Mouse (Mus musculus) heart, embryonic 15.5 days (tissue): ENCODE measurements at regions not wholly inside any gene's neighbourhood (a gene's known extent, or its start where the extent isn't known, plus 50 kb on each side); places are given as distances from the start of the nearest gene placed in this dataset.

Source experiments
- ATAC-seq: fragments of 200-750 bp; cut with Nextera tagmentation; replicated peaks from 2 replicates; pipeline ENCODE4 v1.8.0; 2017; ENCODE audit warnings: low read depth, moderate TSS enrichment; ENCODE audit not compliant: insufficient number of reproducible peaks, insufficient read depth, low FRiP score
- H3K27ac ChIP-seq: fragments of 300-500 bp; sonication (generic); 2 replicates; pipeline ENCODE4 v1.5.1; 2015; ENCODE audit warnings: mild to moderate bottlenecking, inconsistent platforms
- H3K27me3 ChIP-seq: fragments of 300-500 bp; sonication (generic); 2 replicates; pipeline ENCODE4 v1.6.1; 2015; ENCODE audit warnings: inconsistent platforms
- H3K36me3 ChIP-seq: fragments of 300-500 bp; sonication (generic); 2 replicates; pipeline ENCODE4 v1.6.1; 2015; ENCODE audit warnings: mild to moderate bottlenecking, inconsistent platforms
- H3K4me1 ChIP-seq: fragments of 300-500 bp; sonication (generic); replicated peaks from 2 replicates; pipeline ENCODE4 v1.6.1; 2015; ENCODE audit warnings: inconsistent platforms
- H3K4me2 ChIP-seq: fragments of 300-500 bp; sonication (generic); 2 replicates; pipeline ENCODE4 v1.6.1; 2015; ENCODE audit warnings: inconsistent platforms, mild to moderate bottlenecking, moderate library complexity
- H3K4me3 ChIP-seq: fragments of 300-500 bp; sonication (generic); 2 replicates; pipeline ENCODE4 v1.5.1; 2015; ENCODE audit warnings: mild to moderate bottlenecking, inconsistent platforms
- H3K9ac ChIP-seq: fragments of 300-500 bp; sonication (generic); 2 replicates; pipeline ENCODE4 v1.6.1; 2015; ENCODE audit warnings: mild to moderate bottlenecking, inconsistent platforms
- H3K9me3 ChIP-seq: fragments of 300-500 bp; sonication (generic); replicated peaks from 2 replicates; pipeline ENCODE4 v1.6.1; 2016; ENCODE audit warnings: inconsistent platforms
- WGBS: fragments of 180-500 bp; shearing (Covaris S2); methylation state at CpG from one replicate; pipeline ENCODE4 v1.1.7; 2015; ENCODE audit warnings: mixed read lengths; 5-methylcytosine and 5-hydroxymethylcytosine counted together

GRCm38 (mm10) chr9:16994169-16994568 lies 493.1 kb upstream of the Fat3 start:
- H3K27me3 ChIP-seq = no peaks in the 10 kb centered on the region
- no peak for ATAC-seq

GRCm38 (mm10) chr9:16988114-16988513 lies 487.0 kb upstream of the Fat3 start:
- Histone ChIP-seq H3K9me3 (no peaks in the 10 kb centered on the region), H3K36me3 (no peaks in the 10 kb centered on the region), H3K4me1 (0 out of 2 replicates have a peak, but pooled peaks cover 5% of the 10 kb centered on the region), H3K27ac (no peak overlapping the region), H3K4me2 (no peak overlapping the region), H3K9ac (no peak overlapping the region), H3K4me3 (no peak overlapping the region), H3K27me3 (no peaks in the 10 kb centered on the region)
- ATAC-seq = 0 out of 2 replicates have a peak, but pooled peaks have one; percentile 53
- 31% methylated on average over 3 of the region's 3 CpGs for WGBS

More at GRCm38 (mm10) chr9:16994169-16994568, 493.1 kb upstream of the Fat3 start:
- H3K4me3 ChIP-seq = no peak overlapping the region
- H3K4me1 ChIP-seq = 0 out of 2 replicates have a peak, but pooled peaks cover 2% of the 10 kb centered on the region
- no peak overlapping the region for H3K9ac ChIP-seq
- H3K4me2 ChIP-seq = no peak overlapping the region
- H3K27ac ChIP-seq = no peak overlapping the region
- 36% methylated on average over 2 of the region's 2 CpGs for WGBS
- H3K36me3 ChIP-seq = no peaks in the 10 kb centered on the region
- H3K9me3 ChIP-seq = no peaks in the 10 kb centered on the region

GRCm38 (mm10) chr9:16977321-16977720 lies 476.2 kb upstream of the Fat3 start:
- H3K9ac ChIP-seq = no peak overlapping the region
- no peak for ATAC-seq
- no peak overlapping the region for H3K4me3 ChIP-seq
- H3K36me3 ChIP-seq = no peaks in the 10 kb centered on the region
- no peaks in the 10 kb centered on the region for H3K9me3 ChIP-seq
- no peak overlapping the region for H3K4me2 ChIP-seq
- H3K27ac ChIP-seq = no peak overlapping the region
- H3K4me1 ChIP-seq = no peaks in the 10 kb centered on the region
- no peaks in the 10 kb centered on the region for H3K27me3 ChIP-seq
- 87% methylated on average over 5 of the region's 5 CpGs for WGBS

- H3K27me3 ChIP-seq = no peaks in the 10 kb centered on the region
- no peaks in the 10 kb centered on the region for H3K9me3 ChIP-seq
- no peak overlapping the region for H3K27ac ChIP-seq
- H3K36me3 ChIP-seq = no peaks in the 10 kb centered on the region
- no peak overlapping the region for H3K9ac ChIP-seq
- H3K4me2 ChIP-seq = no peak overlapping the region
- H3K4me1 ChIP-seq = no peaks in the 10 kb centered on the region
- 65% methylated on average over 4 of the region's 4 CpGs for WGBS
- no peak for ATAC-seq
- no peak overlapping the region for H3K4me3 ChIP-seq
These were observed 469.3 kb upstream of the Fat3 start for GRCm38 (mm10) chr9:16970373-16970772.

- H3K9ac ChIP-seq = no peak overlapping the region
- ATAC-seq = no peak
- no peaks in the 10 kb centered on the region for H3K27me3 ChIP-seq
- 71% methylated on average over 1 of the region's 1 CpGs for WGBS
- no peaks in the 10 kb centered on the region for H3K36me3 ChIP-seq
- no peak overlapping the region for H3K4me3 ChIP-seq
- H3K4me2 ChIP-seq = no peak overlapping the region
- H3K27ac ChIP-seq = no peak overlapping the region
- H3K9me3 ChIP-seq = no peaks in the 10 kb centered on the region
- H3K4me1 ChIP-seq = no peaks in the 10 kb centered on the region
These were observed 432.5 kb upstream of the Fat3 start for GRCm38 (mm10) chr9:16933602-16934001.

- no peak overlapping the region for H3K27ac ChIP-seq
- ATAC-seq = no peak
- WGBS = 69% methylated on average over 3 of the region's 3 CpGs
These were observed 430.5 kb upstream of the Fat3 start for GRCm38 (mm10) chr9:16931586-16931985.

GRCm38 (mm10) chr9:16926315-16926984 lies 425.4 kb upstream of the Fat3 start:
- Histone ChIP-seq H3K4me2 (no peak overlapping the region), H3K27ac (no peak overlapping the region), H3K9ac (no peak overlapping the region), H3K36me3 (no peaks in the 10 kb centered on the region), H3K27me3 (no peaks in the 10 kb centered on the region), H3K9me3 (no peaks in the 10 kb centered on the region), H3K4me3 (no peak overlapping the region), H3K4me1 (no peaks in the 10 kb centered on the region)
- ATAC-seq = no peak
- 82% methylated on average over 4 of the region's 4 CpGs for WGBS

More at GRCm38 (mm10) chr9:16931586-16931985, 430.5 kb upstream of the Fat3 start:
- no peaks in the 10 kb centered on the region for H3K36me3 ChIP-seq
- H3K4me1 ChIP-seq = no peaks in the 10 kb centered on the region
- no peaks in the 10 kb centered on the region for H3K27me3 ChIP-seq
- H3K4me3 ChIP-seq = no peak overlapping the region
- no peak overlapping the region for H3K9ac ChIP-seq
- no peak overlapping the region for H3K4me2 ChIP-seq
- H3K9me3 ChIP-seq = no peaks in the 10 kb centered on the region

- H3K27me3 ChIP-seq = no peaks in the 10 kb centered on the region
- ATAC-seq = no peak
- no peaks in the 10 kb centered on the region for H3K9me3 ChIP-seq
- H3K9ac ChIP-seq = no peak overlapping the region
- H3K27ac ChIP-seq = no peak overlapping the region
- WGBS = 70% methylated on average over 2 of the region's 2 CpGs
- no peaks in the 10 kb centered on the region for H3K36me3 ChIP-seq
- no peak overlapping the region for H3K4me3 ChIP-seq
- no peak overlapping the region for H3K4me2 ChIP-seq
- no peaks in the 10 kb centered on the region for H3K4me1 ChIP-seq
These were observed 424.2 kb upstream of the Fat3 start for GRCm38 (mm10) chr9:16925279-16925678.

- Histone ChIP-seq H3K4me1 (no peaks in the 10 kb centered on the region), H3K27me3 (no peaks in the 10 kb centered on the region), H3K9ac (no peak overlapping the region), H3K9me3 (no peaks in the 10 kb centered on the region), H3K4me2 (no peak overlapping the region), H3K27ac (no peak overlapping the region), H3K36me3 (no peaks in the 10 kb centered on the region), H3K4me3 (no peak overlapping the region)
- no peak for ATAC-seq
These were observed 405.1 kb upstream of the Fat3 start for GRCm38 (mm10) chr9:16906155-16906554.

GRCm38 (mm10) chr9:16899060-16899459 lies 398.0 kb upstream of the Fat3 start:
- Histone ChIP-seq H3K36me3 (no peaks in the 10 kb centered on the region), H3K9ac (no peak overlapping the region), H3K27me3 (no peaks in the 10 kb centered on the region), H3K27ac (no peak overlapping the region), H3K4me2 (no peak overlapping the region), H3K9me3 (no peaks in the 10 kb centered on the region), H3K4me3 (no peak overlapping the region), H3K4me1 (no peaks in the 10 kb centered on the region)
- 74% methylated on average over 2 of the region's 2 CpGs for WGBS
- no peak for ATAC-seq

- Histone ChIP-seq H3K27ac (no peak overlapping the region), H3K36me3 (no peaks in the 10 kb centered on the region), H3K9ac (no peak overlapping the region), H3K4me3 (no peak overlapping the region), H3K4me1 (no peaks in the 10 kb centered on the region), H3K27me3 (no peaks in the 10 kb centered on the region), H3K9me3 (no peaks in the 10 kb centered on the region), H3K4me2 (no peak overlapping the region)
- no peak for ATAC-seq
- WGBS = 65% methylated on average over 10 of the region's 10 CpGs
These were observed 351.5 kb upstream of the Fat3 start for GRCm38 (mm10) chr9:16852458-16853026.

- Histone ChIP-seq H3K27me3 (no peaks in the 10 kb centered on the region), H3K4me3 (no peak overlapping the region), H3K4me2 (no peak overlapping the region), H3K4me1 (no peaks in the 10 kb centered on the region), H3K9ac (no peak overlapping the region), H3K36me3 (no peaks in the 10 kb centered on the region), H3K9me3 (no peaks in the 10 kb centered on the region), H3K27ac (no peak overlapping the region)
- ATAC-seq = no peak
- 67% methylated on average over 2 of the region's 2 CpGs for WGBS
These were observed 307.4 kb upstream of the Fat3 start for GRCm38 (mm10) chr9:16808494-16808893.
